Mouse (Mus musculus): ENCODE results near the gene Col4a1.

The Col4a1 gene

GRCm38 (mm10) chr8:11225577-11226434 is 86.8 kb downstream of the Col4a1 start:
- DNase-seq = no peak

DNA sequence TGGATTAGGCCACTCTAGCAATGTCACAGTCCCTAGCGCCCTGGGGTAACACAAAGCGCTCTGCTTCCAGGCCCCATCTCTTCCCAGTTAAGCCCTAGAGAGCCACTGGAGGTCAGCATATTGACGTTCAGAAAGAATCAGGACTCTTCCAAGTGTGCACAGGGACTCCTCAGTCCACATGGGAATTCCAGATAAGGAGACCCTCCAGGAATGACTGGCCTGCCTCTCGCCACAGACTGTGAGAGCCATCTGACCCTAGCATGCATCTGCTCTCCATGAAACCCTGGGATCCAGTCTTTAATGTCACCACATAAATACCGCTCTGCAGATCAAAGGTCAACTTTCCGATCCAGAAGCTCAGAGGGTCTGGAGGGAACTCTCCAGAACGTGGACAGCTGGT is 88.4 kb downstream of the Col4a1 start:
- no peak for DNase-seq

DNA sequence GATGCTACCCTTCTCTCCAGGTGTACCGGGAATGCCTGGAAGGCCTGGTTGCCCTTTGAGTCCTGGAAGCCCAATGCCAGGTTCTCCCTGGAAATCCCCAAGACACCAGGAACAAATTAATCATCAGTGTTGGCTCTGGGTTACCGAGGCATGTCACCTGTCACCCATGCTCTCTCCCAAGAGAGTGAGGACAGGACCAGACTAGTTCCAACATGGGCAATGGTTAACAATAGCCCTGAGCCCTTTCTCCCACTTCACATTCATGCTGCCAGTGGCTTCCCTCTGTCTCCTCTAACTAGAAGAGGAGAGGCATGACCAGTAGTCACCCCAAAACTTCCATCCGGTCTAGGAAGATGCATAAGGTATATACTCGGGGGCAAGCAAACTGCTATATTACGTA is 91.3 kb downstream of the Col4a1 start:
- no peak for DNase-seq

- DNase-seq = no peak
Observed at GRCm38 (mm10) chr8:11219282-11219681, 93.3 kb downstream of the Col4a1 start.

- peak; percentile 17 for DNase-seq
Observed at GRCm38 (mm10) chr8:11215231-11215630, 97.4 kb downstream of the Col4a1 start.

GRCm38 (mm10) chr8:11206509-11206908 is 106.1 kb downstream of the Col4a1 start:
- DNase-seq = no peak

- no peak for DNase-seq
Observed at GRCm38 (mm10) chr8:11205532-11205931, 107.1 kb downstream of the Col4a1 start.

DNA sequence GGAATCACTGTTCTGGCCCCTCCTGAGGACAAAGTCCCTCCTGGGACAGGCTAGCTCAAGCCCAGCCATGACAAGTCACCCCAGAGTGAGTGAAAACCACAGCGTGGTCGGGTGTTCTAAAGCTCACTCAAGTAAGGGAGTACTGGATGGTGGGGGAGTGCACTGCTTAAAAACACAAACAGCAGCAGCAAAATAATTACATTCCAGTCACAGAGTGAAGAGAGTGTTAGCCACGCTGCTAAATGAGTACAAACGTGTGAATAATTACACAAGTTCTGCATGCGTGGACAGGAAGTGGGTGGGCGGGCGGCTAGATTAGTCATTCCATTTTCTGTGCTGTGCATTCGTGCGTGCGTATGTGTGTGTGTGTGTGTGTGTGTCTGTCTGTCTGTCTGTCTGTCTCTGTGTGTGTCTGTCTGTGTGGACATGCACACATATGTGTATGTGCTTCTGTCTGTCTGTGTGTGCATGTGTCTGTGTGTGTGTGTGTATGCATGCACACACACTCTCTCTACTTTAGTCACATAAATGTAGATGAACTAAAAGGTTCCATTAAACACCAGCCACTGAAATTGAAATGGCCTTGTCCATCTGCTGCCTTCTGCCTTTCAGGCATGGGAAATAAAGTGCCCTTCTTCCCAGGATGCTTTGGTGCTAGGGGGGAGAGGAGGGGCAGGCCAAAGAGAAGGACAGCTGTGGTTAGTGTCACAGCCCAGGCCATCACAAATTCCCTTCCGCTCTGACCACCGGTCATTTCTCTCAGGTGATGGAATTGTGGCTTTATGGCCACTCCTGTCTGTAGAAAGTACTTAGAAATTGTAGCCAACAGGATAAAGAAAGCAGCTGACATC is 109.1 kb downstream of the Col4a1 start:
- no peak for DNase-seq

DNA sequence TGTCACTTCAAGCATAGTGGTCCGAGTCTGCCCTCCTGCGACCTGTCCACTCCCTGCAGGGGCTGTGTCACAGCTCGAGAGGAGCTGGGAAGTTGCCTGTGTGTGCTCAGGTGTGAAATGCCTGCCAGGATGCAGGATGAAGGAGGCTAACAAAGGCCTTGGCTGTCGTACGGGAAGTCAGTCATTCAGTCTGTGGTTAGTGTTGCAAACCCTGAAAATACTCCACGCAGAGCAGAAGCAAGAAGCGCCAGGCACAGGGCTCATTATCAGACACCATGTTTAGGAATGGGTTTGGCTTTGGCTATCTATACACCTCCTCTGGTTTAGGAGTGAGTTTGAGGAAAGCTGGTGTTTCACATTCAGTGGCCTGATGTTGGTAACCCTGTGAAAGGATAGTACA is 114.0 kb downstream of the Col4a1 start:
- no peak for DNase-seq

DNA sequence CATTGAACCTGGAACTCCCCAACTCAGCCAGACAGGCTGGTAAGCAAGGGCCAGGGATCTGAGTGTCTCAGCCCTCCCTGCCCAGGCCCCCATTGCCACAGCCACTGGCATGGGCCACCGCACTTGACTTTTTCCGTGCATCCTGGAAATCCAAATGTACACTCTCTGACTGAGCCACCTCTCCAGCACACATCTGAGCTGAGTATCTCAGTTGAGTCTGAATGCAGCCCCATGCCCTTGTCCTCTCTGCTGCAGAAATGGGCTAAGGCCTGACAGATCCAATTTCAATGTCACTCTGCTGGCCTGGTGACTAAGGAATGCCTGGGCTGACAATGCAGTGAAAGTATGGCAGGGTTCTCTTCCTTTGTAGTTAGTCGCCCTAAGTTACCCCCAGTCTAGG is 114.6 kb downstream of the Col4a1 start:
- DNase-seq = no peak

GRCm38 (mm10) chr8:11197261-11197660 is 115.4 kb downstream of the Col4a1 start:
- no peak for DNase-seq

DNA sequence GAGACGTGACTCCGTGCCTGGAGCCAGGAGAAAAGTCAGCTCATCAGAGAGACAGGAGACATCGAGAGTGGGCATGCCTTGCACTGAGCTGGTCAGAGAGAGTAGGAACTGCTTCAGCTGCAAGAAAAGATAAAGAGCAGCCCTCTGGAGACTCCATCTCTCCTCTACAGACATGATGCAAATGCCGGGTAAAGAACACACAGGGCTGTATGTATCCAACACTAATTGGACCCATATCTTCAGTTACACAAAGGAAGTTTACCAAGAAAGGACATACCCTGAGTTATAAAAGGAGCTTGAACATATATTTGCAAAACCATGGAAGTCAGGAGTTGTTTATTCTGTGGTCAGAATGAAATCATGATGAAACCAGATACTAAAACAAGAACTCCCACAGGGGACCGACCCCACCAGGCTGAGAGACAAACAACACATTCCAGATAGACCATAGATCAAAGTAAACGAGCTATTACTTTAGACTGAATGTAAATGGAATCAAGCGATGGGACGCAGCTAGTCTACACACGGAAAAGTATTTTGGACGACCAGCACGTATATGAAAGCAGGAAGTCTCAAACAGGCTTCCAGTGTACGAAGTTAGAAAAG is 119.8 kb downstream of the Col4a1 start:
- no peak for DNase-seq

- DNase-seq = peak; percentile 41
Observed at GRCm38 (mm10) chr8:11187581-11188271, 124.9 kb downstream of the Col4a1 start.

GRCm38 (mm10) chr8:11186456-11186855 is 126.2 kb downstream of the Col4a1 start:
- no peak for DNase-seq

GRCm38 (mm10) chr8:11185672-11186071 is 127.0 kb downstream of the Col4a1 start:
- no peak for DNase-seq

GRCm38 (mm10) chr8:11183611-11184031 is 129.0 kb downstream of the Col4a1 start:
- no peak for DNase-seq

DNA sequence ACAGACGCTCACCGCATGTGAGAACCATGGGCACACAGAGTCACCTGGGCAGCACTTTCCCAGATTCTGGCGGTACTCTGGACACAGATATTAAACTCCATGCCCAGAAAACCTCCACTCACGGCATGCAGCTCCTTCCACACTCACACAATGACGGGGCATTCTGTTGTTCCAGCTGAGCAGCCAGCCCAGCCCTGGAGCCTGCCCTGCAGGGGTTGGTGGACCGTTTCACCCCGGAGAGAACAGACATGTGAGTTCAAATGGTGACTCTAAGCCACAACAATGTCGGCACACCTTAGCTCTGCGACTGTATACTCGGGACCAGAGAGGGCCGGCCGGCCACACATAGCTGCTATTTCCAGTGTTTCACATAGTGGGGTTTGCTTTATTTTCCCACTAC is 130.0 kb downstream of the Col4a1 start:
- no peak for DNase-seq

DNA sequence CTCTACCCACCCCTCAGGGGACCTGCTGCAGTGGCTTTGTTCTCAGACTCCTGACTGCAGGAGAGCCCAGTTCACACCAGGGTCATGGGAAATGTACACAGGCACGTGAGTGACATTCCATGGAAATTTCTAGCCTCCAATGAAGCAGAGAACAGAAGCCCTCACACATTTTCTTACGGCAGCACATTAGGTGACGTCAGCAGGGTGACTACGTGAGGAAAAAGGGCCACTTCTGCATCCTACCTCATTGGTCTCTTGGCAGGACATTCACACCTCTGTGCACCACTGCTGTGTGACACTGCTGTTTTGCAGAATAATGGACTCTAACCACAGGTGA is 130.5 kb downstream of the Col4a1 start:
- DNase-seq = no peak

GRCm38 (mm10) chr8:11181420-11182147 is 131.0 kb downstream of the Col4a1 start:
- no peak for DNase-seq

- DNase-seq = no peak
Observed at GRCm38 (mm10) chr8:11179869-11180268, 132.8 kb downstream of the Col4a1 start.

DNA sequence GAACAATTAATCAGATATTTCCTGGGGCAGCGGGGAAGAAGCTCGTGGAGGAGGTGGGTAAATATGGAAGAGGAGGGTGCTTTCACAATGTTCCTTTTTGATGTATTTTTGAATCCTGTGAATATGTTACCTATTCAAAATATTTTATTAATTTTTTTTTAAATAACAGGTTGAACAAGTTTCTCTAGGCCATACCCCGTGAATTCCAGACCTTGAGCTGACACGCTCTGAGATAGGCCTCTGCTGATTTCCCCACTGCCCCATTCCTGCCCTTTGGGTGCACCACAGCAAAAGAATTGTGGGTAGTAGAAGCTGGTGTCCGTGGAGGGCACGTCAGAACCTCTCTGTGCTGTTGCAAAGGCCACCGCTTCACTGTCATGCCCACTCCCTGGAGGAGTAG is 136.2 kb downstream of the Col4a1 start:
- DNase-seq = no peak
